Mouse (Mus musculus): ENCODE results near the gene Gm44.
"Not testable (repeated sequence)": the region's sequence is repeated elsewhere in the genome, so short reads cannot be mapped to it uniquely, and the experiment has no call there.

Gm44 gene

GRCm38 (mm10) chrX:90891842-90892241, at the start of gene Gm44:
Gm44 (plus strand) TSS chrX:90892142.
- DNase-seq (ENCODE audit: low read depth, low spot score): no peak

GRCm38 (mm10) chrX:90927989-90928388, 36.0 kb downstream of the Gm44 start:
- peak; percentile 3 for DNase-seq (ENCODE audit: low read depth, low spot score)

GRCm38 (mm10) chrX:90938211-90938610, 46.3 kb downstream of the Gm44 start:
- DNase-seq (ENCODE audit: low read depth, low spot score): not testable (repeated sequence)
